Mouse (Mus musculus) intestine, postnatal 0 days (tissue): ENCODE results near the gene Cdk19. TPM values are rescaled to one million over a fixed set of nuclear protein-coding genes. Genes with fewer than 3 reads are reported as not detected.

Experiments used
- ATAC-seq: fragments of 200-750 bp; cut with Nextera tagmentation; 2 replicates; pipeline ENCODE4 v1.8.0; 2017; ENCODE audit warnings: mild to moderate bottlenecking, moderate TSS enrichment, moderate library complexity
- H3K27ac ChIP-seq: fragments of 300-500 bp; sonication (generic); 2 replicates; pipeline ENCODE4 v1.5.1; 2014; ENCODE audit warnings: mild to moderate bottlenecking, low read depth, low read length, moderate library complexity
- H3K27me3 ChIP-seq: fragments of 300-500 bp; sonication (generic); replicated peaks from 2 replicates; pipeline ENCODE4 v1.6.1; 2014; ENCODE audit warnings: low read length, mixed read lengths; ENCODE audit not compliant: control insufficient read depth, insufficient read depth
- H3K36me3 ChIP-seq: fragments of 300-500 bp; sonication (generic); 2 replicates; pipeline ENCODE4 v1.6.1; 2014; ENCODE audit warnings: mild to moderate bottlenecking, moderate library complexity; ENCODE audit not compliant: control insufficient read depth, insufficient read depth
- H3K4me1 ChIP-seq: fragments of 300-500 bp; sonication (generic); replicated peaks from 2 replicates; pipeline ENCODE4 v1.6.1; 2014; ENCODE audit warnings: antibody characterized with exemption, low read length, mixed read lengths; ENCODE audit not compliant: control insufficient read depth, insufficient read depth
- H3K4me2 ChIP-seq: fragments of 300-500 bp; sonication (generic); replicated peaks from 2 replicates; pipeline ENCODE4 v1.6.1; 2014; ENCODE audit warnings: low read depth, mild to moderate bottlenecking, moderate library complexity
- H3K4me3 ChIP-seq: fragments of 300-500 bp; sonication (generic); 2 replicates; pipeline ENCODE4 v1.5.1; 2014; ENCODE audit warnings: low read depth, low read length
- H3K9ac ChIP-seq: fragments of 300-500 bp; sonication (generic); 2 replicates; pipeline ENCODE4 v1.6.1; 2014; ENCODE audit warnings: mild to moderate bottlenecking, low read depth, low read length
- H3K9me3 ChIP-seq: fragments of 300-500 bp; sonication (generic); 2 replicates; pipeline ENCODE4 v1.6.1; 2016; ENCODE audit warnings: mixed run types; ENCODE audit not compliant: control insufficient read depth
- CTCF ChIP-seq: sonication (generic); IDR thresholded peaks from 2 replicates; pipeline ENCODE4 v1.5.1; 2016; ENCODE audit warnings: low read depth, mild to moderate bottlenecking, control low read depth, antibody characterized with exemption, moderate library complexity
- WGBS: fragments of 180-500 bp; shearing (Covaris S2); extraction: QIAGEN DNeasy Blood & Tissue Kit; methylation state at CpG from one replicate; pipeline ENCODE4 v1.1.7; 2014; 5-methylcytosine and 5-hydroxymethylcytosine counted together
- polyA plus RNA-seq: library from polyadenylated mRNA; unstranded; fragments of >200 nt; fragmentation: Nextera tagmentation; extraction: Ambion mirVana; gene quantifications from 2 replicates; pipeline ENCODE4 v1.2.1, GENCODE M21; 2015

Cdk19 gene
- polyA plus RNA-seq, 1 experiment from 2014 or later, result 3.0 TPM

- H3K4me3 ChIP-seq, result no peak overlapping the region
- TF ChIP-seq CTCF, result no peak
- no peak overlapping the region for H3K9ac ChIP-seq
- no peak overlapping the region for H3K4me2 ChIP-seq
- H3K27ac ChIP-seq, result no peak overlapping the region; the same call in none of the 2 replicates
- H3K27me3 ChIP-seq, result no peaks in the 10 kb centered on the region
- H3K36me3 ChIP-seq, result no peaks in the 10 kb centered on the region
- WGBS, result 61% methylated on average over 7 of the region's 7 CpGs
- no peak for ATAC-seq
- no peaks in the 10 kb centered on the region for H3K9me3 ChIP-seq
- no peaks in the 10 kb centered on the region for H3K4me1 ChIP-seq
Observed at GRCm38 (mm10) chr10:40523312-40523975, 184.1 kb downstream of the Cdk19 start.

- Histone ChIP-seq H3K4me1 (no peaks in the 10 kb centered on the region), H3K9ac (no peak overlapping the region), H3K9me3 (no peaks in the 10 kb centered on the region), H3K4me3 (no peak overlapping the region), H3K27me3 (no peaks in the 10 kb centered on the region), H3K36me3 (no peaks in the 10 kb centered on the region), H3K27ac (no peak overlapping the region), H3K4me2 (no peak overlapping the region)
- WGBS, result 70% methylated on average over 9 of the region's 9 CpGs
- no peak for ATAC-seq
- peak; percentile 17; the same call in 1 of the 2 replicates for TF ChIP-seq CTCF
Observed at GRCm38 (mm10) chr10:40524032-40524806, 184.9 kb downstream of the Cdk19 start.

GRCm38 (mm10) chr10:40524991-40525390, 185.6 kb downstream of the Cdk19 start:
- Histone ChIP-seq H3K4me3 (no peak overlapping the region), H3K4me1 (no peaks in the 10 kb centered on the region), H3K9me3 (no peaks in the 10 kb centered on the region), H3K27ac (no peak overlapping the region), H3K36me3 (no peaks in the 10 kb centered on the region), H3K9ac (no peak overlapping the region), H3K4me2 (no peak overlapping the region), H3K27me3 (no peaks in the 10 kb centered on the region)
- TF ChIP-seq CTCF, result peak; percentile 82
- no peak for ATAC-seq
- 28% methylated on average over 10 of the region's 10 CpGs for WGBS

- Histone ChIP-seq H3K4me1 (no peaks in the 10 kb centered on the region), H3K9me3 (no peaks in the 10 kb centered on the region), H3K27me3 (no peaks in the 10 kb centered on the region), H3K9ac (no peak overlapping the region), H3K4me2 (no peak overlapping the region), H3K36me3 (no peaks in the 10 kb centered on the region), H3K4me3 (no peak overlapping the region), H3K27ac (no peak overlapping the region)
- TF ChIP-seq CTCF, result no peak
- ATAC-seq, result no peak
- WGBS, result 63% methylated on average over 9 of the region's 9 CpGs
Observed at GRCm38 (mm10) chr10:40525616-40526155, 186.3 kb downstream of the Cdk19 start.

- H3K27me3 ChIP-seq, result no peaks in the 10 kb centered on the region
- no peak overlapping the region for H3K4me3 ChIP-seq
- no peak overlapping the region for H3K27ac ChIP-seq
- no peaks in the 10 kb centered on the region for H3K4me1 ChIP-seq
- no peaks in the 10 kb centered on the region for H3K9me3 ChIP-seq
- H3K4me2 ChIP-seq, result no peak overlapping the region
- ATAC-seq, result no peak
- no peaks in the 10 kb centered on the region for H3K36me3 ChIP-seq
- TF ChIP-seq CTCF, result no peak
- H3K9ac ChIP-seq, result no peak overlapping the region
- 78% methylated on average over 8 of the region's 8 CpGs for WGBS
Observed at GRCm38 (mm10) chr10:40526301-40526761, 187.0 kb downstream of the Cdk19 start.

GRCm38 (mm10) chr10:40526986-40527385, 187.6 kb downstream of the Cdk19 start:
- no peak overlapping the region for H3K4me2 ChIP-seq
- H3K4me3 ChIP-seq, result no peak overlapping the region

More at GRCm38 (mm10) chr10:40526986-40527385, 187.6 kb downstream of the Cdk19 start:
- 0 out of 2 replicates have a peak, but pooled peaks cover 2% of the 10 kb centered on the region for H3K9me3 ChIP-seq
- H3K4me1 ChIP-seq, result no peaks in the 10 kb centered on the region
- WGBS, result 83% methylated on average over 3 of the region's 3 CpGs
- no peak for ATAC-seq
- no peaks in the 10 kb centered on the region for H3K36me3 ChIP-seq
- no peak overlapping the region for H3K9ac ChIP-seq
- H3K27ac ChIP-seq, result no peak overlapping the region
- H3K27me3 ChIP-seq, result no peaks in the 10 kb centered on the region
- TF ChIP-seq CTCF, result no peak
